Mouse (Mus musculus): Measurements from ENCODE around the gene 4930535I16Rik.
"Not testable (repeated sequence)": the region's sequence is repeated elsewhere in the genome, so short reads cannot be mapped to it uniquely, and the experiment has no call there.

4930535I16Rik gene

DNA sequence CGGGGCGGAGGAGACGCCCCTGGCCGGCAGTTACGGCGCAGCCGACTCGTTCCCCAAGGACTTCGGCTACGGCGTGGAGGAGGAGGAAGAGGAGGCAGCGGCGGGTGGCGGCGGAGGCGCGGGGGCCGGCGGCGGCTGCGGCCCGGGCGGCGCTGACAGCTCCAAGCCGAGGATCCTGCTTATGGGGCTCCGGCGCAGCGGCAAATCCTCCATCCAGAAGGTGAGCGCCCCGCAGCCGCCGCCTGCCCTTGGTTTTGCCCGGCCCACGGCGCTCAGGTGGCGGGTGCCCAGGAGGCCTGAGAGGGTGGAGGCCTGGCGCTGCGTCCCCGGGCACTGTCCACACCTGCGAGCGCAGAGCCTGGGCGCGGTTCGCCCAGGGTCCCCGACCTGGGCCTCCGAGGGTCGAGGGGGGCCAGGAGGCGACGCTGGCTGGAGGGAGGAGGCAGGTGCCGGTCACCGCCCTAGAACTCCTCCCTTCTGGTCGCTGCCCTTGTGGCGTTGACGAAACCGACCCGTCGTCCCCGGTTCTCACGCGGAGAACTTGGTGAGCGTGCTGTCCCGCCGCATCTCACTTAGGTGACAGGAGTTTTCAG, at the start of gene 4930535I16Rik:
TSS of gene 4930535I16Rik (minus strand) at position 475 of the 593 bp plus-strand sequence.
- no peak for DNase-seq (ENCODE audit: low spot score in 2 of 2)

DNA sequence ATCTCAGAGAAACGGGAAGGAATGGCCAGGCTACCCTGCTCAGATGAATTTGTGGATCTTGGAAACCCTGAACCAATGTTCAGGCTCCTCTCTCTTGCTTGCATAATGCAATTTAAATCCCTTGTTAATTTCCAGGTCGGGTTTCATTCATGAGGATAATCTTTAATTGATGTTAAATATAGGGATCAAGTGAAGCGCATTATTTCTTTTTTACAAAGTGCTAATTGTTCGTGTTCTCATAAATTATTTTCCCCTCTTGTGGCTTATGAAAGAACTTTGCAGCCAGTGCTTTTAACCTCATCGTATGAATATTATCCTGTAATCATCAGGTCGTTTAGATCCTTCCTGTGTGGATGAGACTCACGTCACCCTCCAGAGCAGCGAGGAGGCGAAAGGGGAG, 44.9 kb upstream of the 4930535I16Rik start:
- DNase-seq (ENCODE audit: low spot score in 2 of 2) = no peak

DNA sequence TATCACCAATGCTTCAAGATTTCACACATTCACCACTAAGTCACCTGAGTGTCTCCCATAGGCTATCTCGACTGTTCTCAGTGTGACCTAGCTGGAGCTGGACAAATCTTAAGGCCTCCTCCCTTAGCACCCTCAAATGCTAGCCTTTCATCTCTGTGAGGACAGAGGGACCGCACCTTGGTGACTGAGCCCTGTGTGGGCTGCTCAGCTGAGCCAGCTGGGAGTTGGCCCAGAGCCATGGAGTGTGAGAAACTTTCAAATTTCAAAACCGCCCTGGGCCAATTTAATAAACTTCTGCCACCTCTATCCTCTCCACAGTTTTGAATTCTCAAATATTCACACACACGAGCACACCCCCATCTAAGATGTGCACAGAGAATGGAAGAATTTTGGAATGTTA, 43.1 kb upstream of the 4930535I16Rik start:
- DNase-seq (ENCODE audit: low spot score in 2 of 2) = no peak

DNA sequence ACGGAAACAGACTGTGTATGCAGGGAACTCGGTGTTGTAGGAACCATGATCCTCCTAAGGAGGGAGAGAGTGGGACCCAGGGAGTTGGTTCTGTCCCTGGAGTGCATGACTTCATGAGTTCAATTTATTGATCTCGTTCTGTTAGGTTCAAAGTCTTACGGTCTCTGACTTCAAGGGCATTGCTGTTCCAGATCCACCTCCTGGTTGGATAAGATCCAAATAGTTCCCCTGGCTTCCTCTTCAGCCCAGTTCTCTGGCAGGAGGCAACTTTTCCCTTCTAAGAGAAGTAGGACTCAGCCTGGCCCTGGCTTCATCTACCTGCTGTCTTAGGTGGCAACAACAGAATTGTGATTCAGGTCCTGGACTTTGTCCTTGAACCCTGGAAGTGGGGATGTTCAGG, 40.1 kb upstream of the 4930535I16Rik start:
- DNase-seq (ENCODE audit: low spot score in 2 of 2) = no peak

DNA sequence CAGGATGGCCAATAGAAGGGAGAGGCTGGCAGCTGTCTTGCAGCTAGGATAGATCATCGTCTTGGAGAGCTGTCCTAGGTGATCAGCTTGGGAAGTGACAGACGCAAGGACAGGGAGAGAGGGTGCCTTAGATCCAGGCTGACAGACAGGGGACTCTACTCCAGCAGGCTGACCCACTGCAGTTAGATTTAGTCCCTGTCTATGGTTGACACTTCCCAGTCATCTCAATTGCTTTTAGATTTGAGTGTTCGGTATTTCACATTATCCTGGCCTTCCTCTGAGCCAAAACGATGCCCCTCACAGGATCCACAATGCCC, 39.6 kb upstream of the 4930535I16Rik start:
- no peak for DNase-seq (ENCODE audit: low spot score in 2 of 2)

DNA sequence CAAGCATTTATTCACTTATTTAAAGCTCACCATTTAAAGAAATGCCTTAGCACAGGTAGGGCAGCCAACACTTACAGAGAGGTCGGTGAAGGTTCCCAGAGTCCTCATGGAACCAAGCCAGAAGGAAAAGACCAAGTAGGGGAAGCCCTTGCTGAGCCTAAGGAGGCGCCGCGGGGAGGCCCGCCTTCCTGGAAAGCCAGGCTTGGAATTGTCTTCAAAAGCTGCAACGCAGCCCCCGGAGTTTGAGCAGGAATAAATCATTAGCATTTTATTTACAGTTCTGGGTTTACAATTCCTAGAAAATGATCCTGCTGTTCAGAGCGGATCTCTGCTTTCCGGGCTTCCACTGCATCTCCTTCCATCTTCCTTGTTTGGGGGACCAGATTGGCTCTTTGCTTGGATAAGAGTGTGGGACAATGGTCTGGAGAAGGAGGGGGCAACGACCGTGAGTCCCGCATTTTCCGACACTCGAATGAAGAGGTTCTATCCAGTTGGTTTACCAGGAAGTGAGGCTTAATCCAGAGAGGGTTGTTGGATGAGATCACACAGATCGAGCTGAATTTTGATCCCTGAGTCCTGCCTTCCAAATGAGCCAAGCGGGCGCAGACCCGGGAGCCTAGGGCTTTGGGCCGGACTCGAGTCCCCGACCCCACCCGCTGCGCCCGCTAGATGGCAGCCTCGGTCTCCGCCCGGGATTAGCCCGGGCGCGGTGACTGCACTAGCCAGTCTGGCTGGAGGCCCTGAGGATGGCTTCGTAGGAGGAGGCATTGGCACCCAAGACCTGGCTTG, 39.1 kb upstream of the 4930535I16Rik start:
- DNase-seq (ENCODE audit: low spot score in 2 of 2) = peak; percentile 83 to 93

DNA sequence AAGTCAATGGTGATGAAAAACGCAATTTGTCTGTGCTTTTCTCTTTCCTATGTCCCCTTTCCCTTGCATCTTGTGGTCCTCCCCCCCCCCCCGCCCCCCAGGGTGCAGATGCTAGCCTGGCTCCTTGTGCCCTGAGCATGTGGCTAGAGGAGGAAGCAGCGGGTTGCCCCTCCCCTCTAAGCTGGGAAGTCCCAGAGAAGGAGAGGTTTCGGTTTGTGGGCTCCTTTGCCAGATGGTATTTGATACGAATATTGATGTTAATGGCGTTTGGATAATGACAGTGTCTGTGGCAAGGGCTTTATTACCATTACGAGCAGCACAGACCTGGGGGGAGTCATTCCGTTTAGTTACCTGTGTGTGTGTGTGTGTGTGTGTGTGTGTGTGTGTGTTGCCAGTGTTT, 34.2 kb upstream of the 4930535I16Rik start:
- DNase-seq (ENCODE audit: low spot score in 2 of 2) = no peak

DNA sequence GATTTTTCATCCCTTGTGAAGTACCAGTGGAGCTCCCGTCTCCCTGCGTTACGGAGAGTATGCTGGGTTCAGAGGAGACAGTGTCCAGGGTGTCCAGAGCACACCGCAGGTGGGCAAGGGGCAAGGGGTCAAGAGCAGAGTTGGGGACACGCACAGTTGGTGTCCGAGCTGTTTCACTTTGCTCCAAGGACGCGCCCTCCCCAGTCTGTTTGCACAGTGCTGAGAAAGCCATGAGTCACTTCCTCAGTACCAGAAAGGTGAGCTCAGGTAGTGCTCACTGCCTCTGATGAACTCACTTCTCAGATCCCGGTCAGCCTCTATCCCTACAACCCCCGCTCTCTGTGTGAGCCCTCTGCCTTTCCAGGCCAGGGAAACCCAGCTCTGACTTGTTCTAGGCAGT, 31.8 kb upstream of the 4930535I16Rik start:
- no peak for DNase-seq (ENCODE audit: low spot score in 2 of 2)

DNA sequence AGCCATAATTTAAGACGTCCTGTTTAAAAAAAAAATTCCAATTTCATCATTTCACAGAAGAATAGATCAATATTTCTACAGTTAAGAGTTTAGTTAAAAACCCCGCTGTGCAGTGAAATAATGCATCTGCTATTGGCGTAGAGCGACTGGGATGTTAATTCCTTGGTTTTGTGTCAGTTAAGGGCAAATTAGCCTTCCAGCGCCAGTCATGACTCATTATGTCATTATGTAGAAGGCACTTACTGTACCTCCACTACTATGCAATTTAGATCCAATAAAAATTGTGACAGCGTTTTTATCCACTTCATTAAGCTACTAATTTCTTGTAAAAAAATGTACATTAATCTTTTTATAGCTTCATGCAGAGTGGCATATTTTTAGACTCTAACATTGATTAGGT, 31.1 kb upstream of the 4930535I16Rik start:
- DNase-seq (ENCODE audit: low spot score in 2 of 2) = no peak

DNA sequence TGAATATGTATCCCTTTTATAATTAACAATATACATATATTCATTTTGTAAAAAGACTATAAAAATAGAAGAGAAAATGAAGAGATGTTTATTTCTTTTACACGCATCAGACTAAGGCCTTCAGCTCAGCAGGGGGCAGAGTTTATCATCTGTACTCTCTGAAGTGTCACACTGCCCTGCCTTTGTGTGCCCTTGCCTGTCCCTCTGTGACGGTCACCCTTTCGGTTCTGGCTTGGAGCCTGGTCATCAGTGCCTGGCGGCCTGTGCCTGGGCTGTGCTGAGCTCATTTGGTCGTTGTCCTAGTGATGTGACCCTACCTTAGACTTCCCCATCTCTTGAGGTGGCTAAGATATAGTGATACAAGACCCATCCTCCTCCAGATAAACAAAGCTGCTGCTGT, 29.3 kb upstream of the 4930535I16Rik start:
- DNase-seq (ENCODE audit: low spot score in 2 of 2) = no peak

DNA sequence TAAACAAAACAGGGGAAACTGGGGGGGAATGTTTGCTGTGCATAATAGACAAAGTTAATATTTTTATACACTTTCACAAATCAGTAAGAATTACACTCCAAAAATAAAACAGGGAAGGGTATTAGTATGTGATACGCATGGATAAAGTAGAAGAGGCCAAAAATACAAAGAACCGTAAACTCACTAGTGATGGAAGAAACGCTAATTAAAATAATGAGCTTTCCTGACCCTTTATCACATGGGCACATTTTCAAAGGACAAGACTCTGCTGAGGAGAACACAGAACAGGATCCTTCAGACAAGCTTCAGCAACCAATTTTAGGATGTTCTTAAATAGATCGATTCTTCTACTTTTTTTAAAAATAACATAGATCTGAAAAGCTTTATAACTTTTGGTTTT, 28.9 kb upstream of the 4930535I16Rik start:
- DNase-seq (ENCODE audit: low spot score in 2 of 2) = no peak

DNA sequence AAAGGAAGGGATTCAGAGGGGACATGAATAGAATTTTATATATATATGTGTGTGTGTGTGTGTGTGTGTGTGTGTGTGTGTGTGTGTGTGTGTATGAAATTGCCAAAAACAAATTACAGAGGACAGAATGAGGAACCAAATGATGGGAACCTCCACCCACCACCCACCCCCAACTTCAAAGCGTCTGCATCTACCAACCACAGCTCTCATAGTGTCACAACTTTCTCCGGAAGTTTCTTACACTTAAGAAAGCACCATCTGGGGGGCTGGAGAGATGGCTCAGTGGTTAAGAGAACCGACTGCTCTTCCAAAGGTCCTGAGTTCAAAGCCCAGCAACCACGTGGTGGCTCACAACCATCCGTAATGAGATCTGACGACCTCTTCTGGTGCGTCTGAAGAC, 23.1 kb upstream of the 4930535I16Rik start:
- DNase-seq (ENCODE audit: low spot score in 2 of 2) = not testable (repeated sequence)

DNA sequence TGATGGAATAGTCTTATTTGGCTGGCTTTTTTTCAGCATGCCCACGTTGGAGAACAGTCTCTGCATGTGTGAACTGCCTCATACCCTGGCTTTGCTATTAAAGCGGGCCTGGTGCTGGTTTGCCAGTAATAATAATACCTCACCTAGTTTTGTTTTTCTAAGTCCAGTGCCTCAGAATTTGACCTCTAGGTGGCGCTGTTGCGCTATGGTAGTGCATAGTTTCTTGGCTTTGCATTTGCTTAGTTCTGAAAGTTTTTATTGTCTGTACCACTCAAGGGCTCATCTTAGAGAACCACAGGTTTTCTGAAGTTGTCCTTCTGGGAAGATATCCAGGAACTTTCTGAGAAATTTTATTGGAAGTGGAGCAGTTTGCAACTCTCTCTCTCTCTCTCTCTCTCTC, 22.0 kb upstream of the 4930535I16Rik start:
- DNase-seq (ENCODE audit: low spot score in 2 of 2) = peak; percentile 64 to 80

DNA sequence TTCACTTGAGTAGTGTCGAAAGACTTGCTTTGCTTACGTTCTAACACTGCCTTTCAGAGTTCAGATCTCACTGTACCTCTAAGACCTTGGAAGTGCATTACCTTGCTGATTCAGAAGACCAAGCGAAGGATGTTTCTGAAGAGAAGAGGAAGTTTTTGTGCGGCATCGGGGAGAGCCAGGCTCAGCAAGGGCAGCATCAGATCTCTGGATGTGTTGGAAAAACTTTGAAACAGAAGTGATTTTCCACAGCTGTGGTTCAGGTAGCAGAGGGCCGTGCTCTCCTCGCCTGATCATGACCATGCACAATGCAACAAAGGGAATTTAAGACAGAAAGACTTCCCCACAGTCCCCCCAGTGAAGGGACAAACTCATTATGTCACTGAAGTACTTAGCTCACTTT, 18.2 kb upstream of the 4930535I16Rik start:
- DNase-seq (ENCODE audit: low spot score in 2 of 2) = no peak

DNA sequence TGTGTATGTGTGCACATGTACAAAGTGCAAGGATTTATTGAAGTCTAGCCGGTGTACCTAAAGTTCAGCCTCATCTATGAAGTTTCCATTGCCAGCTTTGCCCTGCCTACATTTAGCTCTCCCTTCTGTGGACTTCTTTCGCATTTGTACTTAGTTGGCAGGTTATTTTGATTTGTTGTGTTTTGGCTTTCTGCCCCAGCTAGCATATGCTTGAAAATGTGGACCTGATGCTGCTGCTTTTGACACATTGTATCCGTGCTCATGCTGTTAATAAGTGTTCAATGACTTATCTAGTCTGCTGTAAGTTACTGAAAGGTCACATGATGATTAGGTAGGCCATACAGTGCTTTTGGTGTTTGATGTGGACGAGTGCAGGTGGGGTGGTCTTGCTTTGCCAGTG, 16.5 kb upstream of the 4930535I16Rik start:
- DNase-seq (ENCODE audit: low spot score in 2 of 2) = no peak

DNA sequence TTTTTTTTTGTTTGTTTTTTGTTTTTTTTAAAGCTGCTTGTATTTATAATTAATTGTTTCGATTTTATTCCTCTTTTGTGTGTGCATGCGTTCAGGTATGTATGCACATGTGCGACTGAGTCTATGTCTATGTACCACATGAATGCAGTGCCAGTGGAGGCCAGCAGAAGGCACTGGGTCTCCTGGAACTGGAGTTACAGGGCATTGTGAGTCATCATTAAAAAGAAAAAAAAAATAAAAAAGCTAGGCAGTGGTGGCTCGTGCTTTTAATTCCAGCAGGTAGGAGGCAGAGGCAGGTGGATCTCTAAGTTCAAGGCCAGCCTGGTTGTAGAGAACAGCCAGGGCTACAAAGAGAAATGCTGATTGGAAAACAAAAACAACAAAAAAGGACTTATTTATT, 12.2 kb upstream of the 4930535I16Rik start:
- DNase-seq (ENCODE audit: low spot score in 2 of 2) = no peak

DNA sequence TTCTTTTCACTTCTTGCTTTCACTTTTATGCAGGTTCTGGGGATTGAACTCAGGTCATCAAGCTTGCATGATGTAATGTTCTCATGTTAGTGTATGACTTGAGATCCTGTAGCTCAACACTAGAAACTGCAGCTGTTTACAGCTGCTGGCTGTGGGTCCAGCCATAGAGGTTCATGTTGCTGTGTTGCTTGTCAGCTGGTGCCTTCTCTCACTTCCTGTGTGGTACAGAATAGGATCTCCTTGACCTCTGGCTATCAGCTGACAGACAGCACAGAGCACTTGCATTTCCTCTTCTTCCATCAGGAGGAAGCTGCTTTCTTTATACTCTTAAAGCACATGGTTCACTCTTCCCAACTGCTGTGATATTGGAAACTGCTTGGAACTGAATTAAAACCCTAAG, 10.1 kb upstream of the 4930535I16Rik start:
- DNase-seq (ENCODE audit: low spot score in 2 of 2) = no peak

DNA sequence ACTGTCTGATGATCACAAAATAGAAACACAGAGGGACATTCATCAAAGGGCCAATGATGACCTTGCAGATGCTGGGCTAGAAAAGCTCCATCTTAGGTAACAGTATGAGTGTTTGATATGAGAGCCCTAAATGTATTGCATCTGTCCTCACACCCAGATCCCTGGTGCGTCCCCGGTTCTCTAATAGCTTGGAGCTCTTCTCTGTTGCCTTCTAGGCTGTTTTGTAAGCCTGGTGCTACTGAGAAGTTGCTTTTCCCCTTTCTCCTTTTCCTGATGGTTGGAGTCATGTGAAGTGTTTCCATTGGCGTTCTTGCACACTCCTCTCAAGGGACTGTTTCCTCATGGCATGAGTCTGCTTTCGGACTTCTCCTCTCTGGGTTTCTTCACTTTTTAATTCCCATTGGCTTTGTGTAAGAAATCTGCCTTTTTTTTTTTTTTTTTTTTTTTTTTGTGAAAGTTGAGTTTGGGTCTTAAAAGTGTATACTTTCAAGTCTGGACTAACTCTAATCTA, 3.3 kb upstream of the 4930535I16Rik start:
- DNase-seq (ENCODE audit: low spot score in 2 of 2) = no peak

DNA sequence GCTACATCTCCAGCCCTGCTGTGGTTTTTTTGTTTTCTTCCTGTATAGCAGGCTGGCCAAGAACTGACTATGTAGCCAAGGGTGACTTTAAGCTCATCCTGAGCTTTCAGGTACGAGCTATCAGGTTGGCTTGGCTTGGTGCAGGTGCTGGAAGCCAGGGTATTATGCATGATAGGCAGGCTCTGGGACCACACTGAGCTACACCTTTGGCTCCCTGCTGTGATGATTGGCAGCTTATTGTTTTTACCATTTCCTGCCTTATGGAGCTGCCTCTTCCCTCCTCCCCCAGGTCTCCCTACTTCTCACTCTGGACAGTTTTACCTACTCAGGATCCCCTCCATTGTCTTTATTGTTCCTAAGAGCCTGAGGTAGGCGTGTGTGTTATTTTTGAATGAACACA, 1.0 kb upstream of the 4930535I16Rik start:
- DNase-seq (ENCODE audit: low spot score in 2 of 2) = no peak

DNA sequence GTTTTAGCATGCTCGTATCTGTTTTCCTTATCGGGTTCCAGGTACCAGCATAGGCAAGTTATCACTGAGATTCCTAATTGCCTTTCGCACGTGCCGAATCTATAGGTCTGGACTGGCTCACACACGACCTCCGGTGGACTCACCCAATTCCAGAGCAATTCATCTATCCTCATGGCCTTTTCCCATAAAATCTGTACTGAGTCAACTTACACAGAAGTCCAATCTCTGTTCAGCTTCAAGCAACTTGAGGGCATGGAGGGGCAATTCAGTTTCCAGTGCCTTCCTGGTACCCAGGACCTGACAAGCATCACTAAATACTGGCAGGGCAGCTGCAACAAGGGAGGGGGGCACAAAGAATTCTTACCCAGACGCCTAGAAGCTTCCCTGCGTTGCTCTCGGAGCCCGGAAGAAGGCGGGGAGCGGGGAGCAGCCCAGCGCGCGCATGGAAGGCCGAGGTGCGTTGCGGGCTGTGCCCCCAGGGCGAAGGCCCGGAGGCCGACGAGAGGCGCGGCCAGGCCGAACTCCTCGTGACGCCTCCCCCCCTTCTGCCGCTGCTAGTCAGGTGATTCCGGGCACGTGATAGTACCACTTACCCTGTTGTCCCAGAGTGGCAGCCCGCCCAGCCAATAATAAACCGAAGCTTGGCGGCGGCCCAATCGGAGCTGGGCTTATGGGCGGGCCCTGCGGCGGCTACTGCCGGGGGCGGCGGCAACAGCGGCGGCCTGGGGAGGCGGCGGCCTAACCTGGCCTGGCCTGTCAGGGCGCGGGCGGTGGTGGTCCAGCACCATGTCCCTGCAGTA, 874 bp downstream of the 4930535I16Rik start, which contains the start of gene Rragc:
TSS of gene Rragc (plus strand) at position 699 of the 800 bp plus-strand sequence.
- DNase-seq (ENCODE audit: low spot score in 2 of 2) = peak; percentile 100

DNA sequence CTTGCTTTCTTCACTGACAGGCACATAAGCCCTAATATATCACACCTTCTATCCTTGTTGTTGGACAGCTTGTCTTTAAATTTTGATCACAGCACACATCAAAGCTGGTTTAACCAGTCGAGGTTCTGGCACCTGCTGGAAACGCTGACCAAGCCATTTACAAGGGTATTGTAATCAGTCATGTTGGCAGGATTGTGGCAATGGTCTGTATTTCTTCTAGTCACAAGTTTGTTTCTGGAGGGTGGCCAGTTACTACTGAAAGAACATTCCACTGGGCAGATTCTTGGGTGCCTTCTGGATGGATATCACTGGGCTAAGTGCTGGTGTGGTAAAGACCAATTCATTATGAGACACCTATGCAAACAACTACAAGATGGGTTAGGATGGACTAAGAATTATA, 5.4 kb downstream of the 4930535I16Rik start:
- DNase-seq (ENCODE audit: low spot score in 2 of 2) = no peak

DNA sequence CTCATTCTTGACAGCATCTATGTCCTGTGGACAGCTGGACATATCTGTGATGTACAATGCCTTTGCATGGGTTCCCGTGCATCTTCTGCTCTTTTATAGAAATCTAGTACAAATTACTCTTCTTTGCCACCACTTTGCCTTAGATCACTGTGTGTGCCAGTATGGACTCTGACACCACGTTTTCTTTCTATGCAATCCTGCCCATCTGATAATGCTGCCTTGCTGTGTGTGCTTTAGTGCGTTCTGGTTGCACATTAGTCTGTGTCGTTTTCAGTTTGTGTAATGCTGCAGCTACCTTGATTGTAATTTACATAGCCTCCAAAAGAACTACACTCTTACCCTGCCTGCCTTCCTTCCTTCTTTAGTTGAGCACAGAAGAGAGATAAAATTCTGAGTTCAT, 6.3 kb downstream of the 4930535I16Rik start:
- no peak for DNase-seq (ENCODE audit: low spot score in 2 of 2)
